Mouse (Mus musculus): ENCODE measurements around the gene Prep. TPM values are rescaled to one million over a fixed set of nuclear protein-coding genes. Genes with fewer than 3 reads are reported as not detected.

Prep gene
- polyA plus RNA-seq (2017; shearing (Covaris generic)) = 4.8 TPM

GRCm38 (mm10) chr10:45066931-45067308, at the start of gene Prep:
Prep (plus strand) TSS chr10:45067203.

GRCm38 (mm10) chr10:45177798-45178197, 110.8 kb downstream of the Prep start, which contains the start of gene Popdc3:
Popdc3 (plus strand) TSS chr10:45178098.

Other genes with a start within 250 kb of the Prep start
- 0.38 TPM for gene Popdc3, start 110.9 kb downstream of the Prep start, polyA plus RNA-seq (2017; shearing (Covaris generic))

Data from inflammation-experienced regulatory T-cells, adult 16 weeks (primary cell).